Mouse (Mus musculus) heart, adult 18-20 months (tissue): ENCODE measurements at regions not wholly inside any gene's neighbourhood (a gene's known extent, or its start where the extent isn't known, plus 50 kb on each side); places are given as distances from the start of the nearest gene placed in this dataset.
A peak's percentile ranks its signal among the peaks of the same experiment; 100 is the strongest.

Experiments
- DNase-seq, 2 experiments: peaks; one replicate each; pipeline ENCODE4 v3.0.0; 2021 to 2022; ENCODE audit warnings: mixed read lengths in 1 of 2

DNA sequence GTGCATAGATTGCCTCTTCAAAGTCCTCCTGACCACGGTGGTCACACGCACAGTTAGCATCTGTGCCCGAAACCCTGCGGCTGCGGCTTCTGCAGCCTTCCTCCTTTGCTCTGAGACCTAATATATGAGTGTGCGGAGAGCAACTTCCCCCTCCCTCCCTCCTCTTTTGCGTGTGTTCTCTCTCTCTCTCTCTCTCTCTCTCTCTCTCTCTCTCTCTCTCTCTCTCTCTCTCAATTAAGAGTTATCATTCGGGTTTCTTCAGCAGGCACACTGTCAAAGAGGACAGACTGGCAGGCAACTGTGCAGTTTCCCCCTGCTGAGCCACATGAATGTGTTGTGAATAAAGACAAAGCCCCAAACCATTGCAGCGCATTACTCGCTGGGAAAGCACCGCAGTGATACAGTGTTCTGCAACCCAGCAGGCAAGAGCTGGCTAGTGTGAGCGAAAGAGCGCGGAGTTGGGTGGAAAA, 900.8 kb downstream of the Mat2b start:
- DNase-seq, result peak in 1 of 2 experiments; percentile 1

DNA sequence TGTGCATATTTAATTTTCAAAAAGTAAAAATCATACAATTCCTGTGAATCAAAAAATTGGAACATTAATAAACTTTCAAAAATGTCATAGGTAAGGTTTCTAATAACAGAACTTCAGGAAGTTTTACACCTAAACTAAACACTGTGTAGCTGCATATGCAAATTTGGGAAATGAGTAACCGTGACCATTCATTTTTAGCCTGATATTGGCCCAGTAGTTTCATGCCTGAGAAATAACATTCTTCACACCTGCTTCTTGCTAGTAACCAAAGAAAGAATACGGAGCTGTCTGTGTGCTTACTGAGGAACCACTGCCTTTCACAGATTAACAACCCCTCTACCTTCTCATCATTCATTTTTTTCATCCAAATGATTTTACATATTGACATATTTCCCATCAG, 902.9 kb downstream of the Mat2b start:
- no peak for DNase-seq
